Mouse (Mus musculus) megakaryocyte-erythroid progenitor cell, adult 5 weeks (primary cell): ENCODE data around the gene Polr2h. TPM values are rescaled to one million over a fixed set of nuclear protein-coding genes. Genes with fewer than 3 reads are reported as not detected.

Experiments
- polyA plus RNA-seq: library from polyadenylated mRNA; stranded (reverse); fragments of >175 nt; gene quantifications from 2 replicates; pipeline ENCODE4 v1.2.3, GENCODE M21; 2012

Polr2h gene
- 3.6 and 4.3 TPM in 2 replicates for polyA plus RNA-seq

GRCm38 (mm10) chr16:20717181-20717977, at the start of gene Polr2h, which contains the start of gene Clcn2:
Gene Polr2h, plus strand, starts transcription at chr16:20717665.
Gene Clcn2, minus strand, starts transcription at chr16:20717746.

GRCm38 (mm10) chr16:20668013-20668412, 49.5 kb upstream of the Polr2h start, which contains the start of gene Eif4g1:
Gene Eif4g1, plus strand, starts transcription at chr16:20668313.

GRCm38 (mm10) chr16:20693111-20693701, 24.3 kb upstream of the Polr2h start, which contains the start of gene Fam131a:
Gene Fam131a, plus strand, starts transcription at chr16:20693241.

GRCm38 (mm10) chr16:20732925-20733730, 15.7 kb downstream of the Polr2h start, which contains the start of gene Chrd:
Gene Chrd, plus strand, starts transcription at chr16:20733127.

GRCm38 (mm10) chr16:20733731-20734730, 16.6 kb downstream of the Polr2h start, which contains the start of gene Thpo:
Gene Thpo, minus strand, starts transcription at chr16:20734511.

Other genes with a start within 250 kb of the Polr2h start
- gene Eif2b5, start 218.8 kb upstream of the Polr2h start, polyA plus RNA-seq = 15.3 and 18.8 TPM in 2 replicates
- 26.6 and 40.0 TPM in 2 replicates for gene Dvl3, start 200.7 kb upstream of the Polr2h start, polyA plus RNA-seq
- 121 and 128 TPM in 2 replicates for gene Ap2m1, start 182.2 kb upstream of the Polr2h start, polyA plus RNA-seq
- gene Abcf3, start 169.1 kb upstream of the Polr2h start, polyA plus RNA-seq = 22.5 and 24.3 TPM in 2 replicates
- gene Vwa5b2, start 128.2 kb upstream of the Polr2h start, polyA plus RNA-seq = 0.02 and 0.19 TPM in 2 replicates
- 7.4 and 10.6 TPM in 2 replicates for gene Eef1akmt4, start 106.1 kb upstream of the Polr2h start, polyA plus RNA-seq
- not detected in 2 replicates for gene Gm49333, start 106.1 kb upstream of the Polr2h start, polyA plus RNA-seq
- 13.1 and 17.5 TPM in 2 replicates for gene Alg3, start 105.9 kb upstream of the Polr2h start, polyA plus RNA-seq
- gene Camk2n2, start 96.4 kb upstream of the Polr2h start, polyA plus RNA-seq = 4.1 and 4.3 TPM in 2 replicates
- gene Ece2, start 87.8 kb upstream of the Polr2h start, polyA plus RNA-seq = 0.14 and 0.16 TPM in 2 replicates
- 220 and 372 TPM in 2 replicates for gene Psmd2, start 66.0 kb upstream of the Polr2h start, polyA plus RNA-seq
- gene Eif4g1, start 49.4 kb upstream of the Polr2h start, polyA plus RNA-seq = 561 and 648 TPM in 2 replicates
- 0.90 and 0.92 TPM in 2 replicates for gene Fam131a, start 24.4 kb upstream of the Polr2h start, polyA plus RNA-seq
- gene Clcn2, start 81 bp downstream of the Polr2h start, polyA plus RNA-seq = 8.5 and 12.8 TPM in 2 replicates
- gene Chrd, start 15.5 kb downstream of the Polr2h start, polyA plus RNA-seq = 0.01 TPM in 2 replicates
- gene Thpo, start 16.8 kb downstream of the Polr2h start, polyA plus RNA-seq = not detected in 2 replicates